16 mouse cellular contexts compared by ENCODE assay signal in the genomic region with DNA sequence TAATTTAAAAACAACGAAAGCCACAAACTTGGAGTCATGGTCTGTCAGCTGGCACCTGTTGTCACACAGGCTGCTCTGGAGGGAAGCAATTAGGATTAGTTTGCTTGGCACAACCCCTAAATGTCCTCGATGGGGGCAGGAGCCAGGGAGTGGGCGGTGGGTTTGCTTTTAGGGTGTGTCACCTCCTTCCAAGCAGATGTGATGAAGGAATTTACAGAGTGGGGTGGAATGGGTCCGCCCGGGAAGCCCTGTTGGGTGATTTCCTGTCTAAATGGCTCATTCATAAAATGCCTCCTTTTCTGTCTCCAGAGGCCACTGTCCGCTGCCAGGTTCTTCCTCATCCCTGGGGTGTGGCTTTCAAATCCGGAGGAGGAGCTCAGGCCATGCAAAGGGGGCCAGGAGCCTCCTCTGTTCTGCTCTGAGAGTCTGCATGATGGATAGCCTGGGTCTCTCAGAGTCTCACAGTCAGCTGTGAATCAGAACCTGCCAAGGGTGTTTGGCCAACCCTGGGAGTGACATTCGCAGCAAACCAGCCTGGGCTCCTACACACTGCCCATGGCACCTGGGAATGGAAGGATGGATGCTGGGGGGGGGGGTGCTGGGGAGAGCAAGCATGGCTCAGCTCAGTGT. TPM values are rescaled to one million over a fixed set of nuclear protein-coding genes. Genes with fewer than 3 reads are reported as not detected.
DNase-seq lines count a peak whose midpoint lies in the region; ATAC-seq and TF ChIP-seq lines count a peak whose summit lies in the region.
"Had no signal": no experiment of that assay in that cellular context is flagged by ENCODE, and none has a peak within 500 bp of the region (broad histone marks: within the 10 kb centered on the region; RNA-seq: fewer than 3 reads in every experiment).

No protein-coding gene starts in this region.

- H3K27ac ChIP-seq in lung, embryonic 14.5 days (ENCODE audit: low read depth) = no peak overlapping the region
- peak overlapping the region; percentile 79 for H3K27ac ChIP-seq in heart, embryonic 11.5 days (ENCODE audit: low read depth, low read length)
- no peak overlapping the region for H3K27ac ChIP-seq in forebrain, embryonic 14.5 days (ENCODE audit: low read depth, low read length)
- H3K27ac ChIP-seq: embryonic facial prominence, embryonic 13.5 days; hindbrain, postnatal 0 days; liver, embryonic 14.5 days; neural tube, embryonic 13.5 days had no signal

- peak; percentile 10 for TF ChIP-seq POLR2A in myocyte (IDR thresholded peaks at IDR 0.05; ENCODE audit: insufficient read length, low read depth)

- 18% methylated on average over 8 of the region's 8 CpGs for WGBS in lung, embryonic 14.5 days
- WGBS in heart, embryonic 11.5 days (ENCODE audit: insufficient replicate concordance) = 16% methylated on average over 8 of the region's 8 CpGs
- WGBS in forebrain, embryonic 14.5 days = 53% methylated on average over 8 of the region's 8 CpGs

- no peaks in the 10 kb centered on the region for H3K9me3 ChIP-seq in lung, embryonic 14.5 days (ENCODE audit: low read depth, low read length)
- H3K9me3 ChIP-seq in heart, embryonic 11.5 days (replicated peaks; ENCODE audit: control insufficient read depth, low read length) = no peaks in the 10 kb centered on the region; the same call in none of the 2 replicates
- H3K9me3 ChIP-seq in forebrain, embryonic 14.5 days (replicated peaks; ENCODE audit: control insufficient read depth, low read length) = 0 out of 2 replicates have a peak, but pooled peaks cover 7% of the 10 kb centered on the region

- H3K36me3 ChIP-seq in lung, embryonic 14.5 days (ENCODE audit: insufficient read depth) = no peaks in the 10 kb centered on the region
- no peaks in the 10 kb centered on the region for H3K36me3 ChIP-seq in heart, embryonic 11.5 days (ENCODE audit: control insufficient read depth, insufficient read depth, low read length)
- no peaks in the 10 kb centered on the region for H3K36me3 ChIP-seq in myocyte (ENCODE audit: control insufficient read depth, insufficient read depth)
- H3K36me3 ChIP-seq in forebrain, embryonic 14.5 days (ENCODE audit: control insufficient read depth, insufficient read depth, low read length) = no peaks in the 10 kb centered on the region
- H3K36me3 ChIP-seq: embryonic facial prominence, embryonic 13.5 days; neural tube, embryonic 13.5 days had no signal

- H3K79me2 ChIP-seq in myocyte (ENCODE audit: control insufficient read depth, insufficient read depth) = peaks cover 60% of the 10 kb centered on the region

- no peak overlapping the region for H3ac ChIP-seq in myocyte (ENCODE audit: control insufficient read depth, insufficient read length)

- H3K27me3 ChIP-seq in lung, embryonic 14.5 days (ENCODE audit: insufficient read depth, low read length) = no peaks in the 10 kb centered on the region
- H3K27me3 ChIP-seq in heart, embryonic 11.5 days (ENCODE audit: control insufficient read depth, insufficient read depth, low read length) = no peaks in the 10 kb centered on the region
- no peaks in the 10 kb centered on the region for H3K27me3 ChIP-seq in myocyte (ENCODE audit: control insufficient read depth, insufficient read depth, insufficient read length)
- H3K27me3 ChIP-seq in forebrain, embryonic 14.5 days (replicated peaks; ENCODE audit: control insufficient read depth, insufficient read depth, low read length) = no peaks in the 10 kb centered on the region
- H3K27me3 ChIP-seq: embryonic facial prominence, embryonic 13.5 days; neural tube, embryonic 13.5 days had no signal

- H3K4me3 ChIP-seq in lung, embryonic 14.5 days (ENCODE audit: low read depth, low read length) = no peak overlapping the region
- no peak overlapping the region for H3K4me3 ChIP-seq in heart, embryonic 11.5 days (ENCODE audit: low read depth, low read length)
- no peak overlapping the region for H3K4me3 ChIP-seq in myocyte
- H3K4me3 ChIP-seq in forebrain, embryonic 14.5 days (ENCODE audit: low read depth, low read length) = no peak overlapping the region
- H3K4me3 ChIP-seq: embryonic facial prominence, embryonic 13.5 days; neural tube, embryonic 13.5 days had no signal

- H3K4me2 ChIP-seq in lung, embryonic 14.5 days = no peak overlapping the region
- H3K4me2 ChIP-seq in heart, embryonic 11.5 days = peak overlapping the region; percentile 12
- peak overlapping the region; percentile 61 for H3K4me2 ChIP-seq in myocyte (ENCODE audit: low read depth)
- H3K4me2 ChIP-seq in forebrain, embryonic 14.5 days (ENCODE audit: low read length) = no peak overlapping the region
- H3K4me2 ChIP-seq: embryonic facial prominence, embryonic 13.5 days; neural tube, embryonic 13.5 days had no signal

- TF ChIP-seq CTCF in lung, embryonic 14.5 days (IDR thresholded peaks at IDR 0.05; ENCODE audit: low read depth) = no peak

- DNase-seq in gastrocnemius, postnatal 10 days = peak; percentile 19
- DNase-seq in gastrocnemius, adult 8-10 months (ENCODE audit: low spot score in 2 of 2) = no peak
- peak; percentile 16 for DNase-seq in lung, embryonic 14.5 days
- no peak for DNase-seq in lung, postnatal 25 days (ENCODE audit: low spot score)
- no peak for DNase-seq in left cerebral cortex, postnatal 25 days (ENCODE audit: low spot score in 2 of 2)
- no peak for DNase-seq in forebrain, embryonic 14.5 days (ENCODE audit: low spot score)
- DNase-seq: B cell, adult 2 months; cerebellum, postnatal 25 days had no signal

- no peaks in the 10 kb centered on the region for H3K4me1 ChIP-seq in lung, embryonic 14.5 days (ENCODE audit: insufficient read depth)
- peaks cover 43% of the 10 kb centered on the region for H3K4me1 ChIP-seq in heart, embryonic 11.5 days (ENCODE audit: control insufficient read depth, insufficient read depth, low read length)
- no peaks in the 10 kb centered on the region for H3K4me1 ChIP-seq in forebrain, embryonic 14.5 days (ENCODE audit: control insufficient read depth, insufficient read depth, low read length)
- H3K4me1 ChIP-seq: neural tube, embryonic 13.5 days had no signal

- H3K9ac ChIP-seq in lung, embryonic 14.5 days = no peak overlapping the region
- H3K9ac ChIP-seq in heart, embryonic 11.5 days (ENCODE audit: low read depth, low read length) = 0 out of 2 replicates have a peak overlapping the region, but pooled peaks have one; percentile 6
- no peak overlapping the region for H3K9ac ChIP-seq in forebrain, embryonic 14.5 days (ENCODE audit: low read length)
- H3K9ac ChIP-seq: embryonic facial prominence, embryonic 13.5 days; liver, embryonic 14.5 days had no signal

- intact Hi-C loops in left cerebral cortex, postnatal 25 days (cut with DNase I) = no loop called here

- peak; percentile 28; the same call in 1 of the 2 replicates for ATAC-seq in lung, embryonic 14.5 days (ENCODE audit: insufficient read depth)
- peak; percentile 50; the same call in 1 of the 2 replicates for ATAC-seq in heart, embryonic 11.5 days (replicated peaks; ENCODE audit: insufficient number of reproducible peaks, low FRiP score, low TSS enrichment)
- no peak for ATAC-seq in forebrain, embryonic 14.5 days
- ATAC-seq: forebrain, embryonic 16.5 days; midbrain, embryonic 16.5 days had no signal

TF ChIP-seq in myocyte, 11 proteins besides CTCF, POLR2A, EP300 and RAD21:
- TF ChIP-seq POLR2AphosphoS2 (IDR thresholded peaks at IDR 0.05; ENCODE audit: insufficient read length, low read depth) (no peak), REST (IDR thresholded peaks at IDR 0.05; ENCODE audit: insufficient read depth, insufficient read length) (no peak), TCF12 (IDR thresholded peaks at IDR 0.05; ENCODE audit: insufficient read depth, poor library complexity, severe bottlenecking) (peak; percentile 81), TCF3 (IDR thresholded peaks at IDR 0.05; ENCODE audit: insufficient read length, low read depth) (no peak), USF1 (IDR thresholded peaks at IDR 0.05; ENCODE audit: low read depth) (no peak), SRF (IDR thresholded peaks at IDR 0.05; ENCODE audit: control insufficient read depth, insufficient read length, low read depth) (no peak), MYOG (IDR thresholded peaks at IDR 0.05; ENCODE audit: control insufficient read depth in 1 of 3, insufficient read depth in 1 of 3, insufficient read length in 2 of 3, low read depth in 2 of 3) (peak in 1 of 3 experiments; percentile 1), MYOD1 (IDR thresholded peaks at IDR 0.05; ENCODE audit: control insufficient read depth in 1 of 3, insufficient read length in 2 of 3, low read depth in 2 of 3) (peak in 2 of 3 experiments; percentile 24 to 59), E2F4 (IDR thresholded peaks at IDR 0.05; ENCODE audit: insufficient read depth) (no peak), MAX (IDR thresholded peaks at IDR 0.05; ENCODE audit: low read depth) (no peak), CEBPB (IDR thresholded peaks at IDR 0.05; ENCODE audit: insufficient read depth, poor library complexity, severe bottlenecking) (0 out of 2 replicates have a peak, but pooled peaks have one; percentile 9)

RNA-seq across cellular contexts. Expression of a gene that starts 34.3 kb away (rescaled TPM):
- 10 to 100 TPM; 74.3 to 77.4 TPM for total RNA-seq in gastrocnemius, postnatal 10 days (2021)
- total RNA-seq in gastrocnemius, adult 8-10 months (2022) = 10 to 100 TPM; 70.2 to 89.8 (median 84.0) TPM
- 0.59 and 1.2 TPM in 2 replicates for polyA plus RNA-seq in lung, embryonic 14.5 days (2014; fragmentation: Nextera tagmentation; extraction: Ambion mirVana)
- 25.0 and 36.4 TPM in 2 replicates for polyA plus RNA-seq in heart, embryonic 11.5 days (2014; fragmentation: Nextera tagmentation; extraction: Ambion mirVana)
- polyA plus RNA-seq in myocyte (2012; fragmentation: generic; extraction: Trizol) = 35.4 TPM
- 1 to 10 TPM; 4.1 to 4.9 TPM for total RNA-seq in left cerebral cortex, postnatal 25 days (2021)
- polyA plus RNA-seq in forebrain, embryonic 14.5 days (2014; fragmentation: Nextera tagmentation; extraction: Ambion mirVana) = 4.4 and 4.7 TPM in 2 replicates

Comparison
In these comparisons a context has a peak if more than half of its experiments do, and no peak if none do; other contexts are left out.
1. DNase-seq: peak in gastrocnemius, postnatal 10 days (single experiment) and lung, embryonic 14.5 days (single experiment); none in gastrocnemius, adult 8-10 months (0 of 2), lung, postnatal 25 days (single experiment), left cerebral cortex, postnatal 25 days (0 of 2) and forebrain, embryonic 14.5 days (single experiment).
2. H3K4me2 ChIP-seq: peak in heart, embryonic 11.5 days (single experiment) and myocyte (single experiment); none in lung, embryonic 14.5 days (single experiment) and forebrain, embryonic 14.5 days (single experiment).